Mouse (Mus musculus): ENCODE data around the gene Uvrag.

GRCm38 (mm10) chr7:98917407-98917806 lies 223.5 kb downstream of the Uvrag start:
- TF ChIP-seq CTCF (IDR thresholded peaks at IDR 0.05) (no peak), POLR2A (IDR thresholded peaks at IDR 0.05; ENCODE audit: insufficient read depth, low read depth, low read length) (no peak)

All from heart, adult 2 months (tissue).